Mouse (Mus musculus): Measurements from ENCODE around the gene Kif1a. TPM values are rescaled to one million over a fixed set of nuclear protein-coding genes. Genes with fewer than 3 reads are reported as not detected.

The Kif1a gene
- total RNA-seq (2021) = 100 to 1,000 TPM; 609 to 644 TPM
- long read RNA-seq, experiment 1, partial matches to known transcripts = 110 of 113 reads
- long read RNA-seq, experiment 1, other reads (novel, unspliced or antisense) = 3 of 113 reads
- long read RNA-seq, experiment 2, partial matches to known transcripts = 50 of 111 reads
- long read RNA-seq, experiment 2, other reads (novel, unspliced or antisense) = 61 of 111 reads

DNA sequence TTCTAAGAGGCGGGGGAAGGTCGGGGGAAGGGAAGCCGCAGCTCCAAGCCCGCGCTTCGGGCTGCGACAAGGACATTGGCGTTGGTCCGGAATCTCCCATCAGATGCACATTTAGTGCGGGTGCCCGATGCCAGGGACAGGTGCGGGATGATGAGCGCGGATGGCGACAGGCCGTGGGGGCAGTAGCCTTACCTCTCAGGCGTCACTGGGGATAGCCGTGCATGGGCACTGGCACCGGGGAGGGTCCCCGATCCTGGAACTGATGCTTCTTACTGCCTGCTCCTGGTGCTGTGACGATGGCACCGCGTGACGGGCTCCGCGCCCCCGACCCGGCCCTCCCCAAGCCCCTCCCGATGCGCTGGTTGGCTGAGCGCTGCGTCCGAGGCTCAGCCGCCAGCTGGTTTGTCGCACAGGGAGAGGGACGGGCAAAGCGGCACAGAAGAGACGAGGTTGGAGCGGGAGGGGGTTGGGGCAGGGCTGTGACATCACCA, at the start of gene Kif1a:
Gene Kif1a, minus strand, starts transcription at position 381 of the 491 bp plus-strand sequence.
- DNase-seq (ENCODE audit: low spot score in 2 of 2) = peak; percentile 90 to 96
- Histone ChIP-seq H3K4me3 (peak within 1 kb of the TSS; percentile 95), H3K27ac (peak within 1 kb of the TSS; percentile 97)
- no peak for TF ChIP-seq CTCF (conservative IDR thresholded peaks at IDR 0.05)

GRCm38 (mm10) chr1:93150907-93151661, 49.3 kb upstream of the Kif1a start:
- TF ChIP-seq CTCF (conservative IDR thresholded peaks at IDR 0.05) = no peak
- no peak for DNase-seq (ENCODE audit: low spot score in 2 of 2)
- Histone ChIP-seq H3K4me3 (no peak overlapping the region), H3K27ac (no peak overlapping the region)

DNA sequence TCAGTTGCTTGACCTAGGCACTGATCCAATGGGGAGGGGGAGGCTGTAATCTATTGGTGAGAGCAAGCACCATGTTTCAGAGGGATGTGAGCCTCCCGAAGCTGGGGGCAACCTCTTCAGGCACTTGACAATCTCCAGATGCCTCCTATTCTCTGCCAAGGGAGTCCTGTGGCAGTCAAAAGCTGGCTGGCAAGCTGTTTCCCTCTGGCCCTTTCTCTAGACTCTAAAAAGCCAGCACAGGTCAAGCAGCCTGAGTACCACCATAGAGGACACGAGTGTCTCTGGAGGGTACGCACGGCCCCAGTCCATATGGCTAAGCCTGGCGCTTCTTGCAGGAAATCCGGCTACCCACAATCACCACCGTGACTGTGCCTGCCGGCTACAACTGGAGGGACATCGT, 42.4 kb upstream of the Kif1a start:
- Histone ChIP-seq H3K4me3 (no peak overlapping the region), H3K27ac (no peak overlapping the region)
- DNase-seq (ENCODE audit: low spot score in 2 of 2) = no peak
- TF ChIP-seq CTCF (conservative IDR thresholded peaks at IDR 0.05) = no peak

DNA sequence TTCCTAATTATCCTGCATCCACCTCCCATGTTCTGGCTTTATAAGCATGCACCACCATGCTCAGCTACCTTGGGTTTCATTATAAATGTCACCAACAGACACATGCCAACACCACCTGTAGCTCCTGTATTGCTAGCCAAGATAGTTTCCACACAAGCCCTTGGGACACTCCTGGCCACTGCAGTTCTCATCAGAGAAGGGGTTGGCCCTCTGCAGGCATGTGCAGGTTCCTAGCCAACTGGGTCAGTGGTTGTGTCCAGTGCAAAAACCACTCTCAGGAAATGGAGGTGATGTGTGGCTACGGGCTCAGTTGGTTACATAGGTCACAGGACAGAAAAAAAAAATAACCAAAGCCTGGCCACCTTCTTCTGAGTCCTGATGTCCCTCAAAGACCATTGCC, 41.1 kb upstream of the Kif1a start:
- no peak overlapping the region for H3K27ac ChIP-seq
- no peak for DNase-seq (ENCODE audit: low spot score in 2 of 2)
- TF ChIP-seq CTCF (conservative IDR thresholded peaks at IDR 0.05) = no peak
- no peak overlapping the region for H3K4me3 ChIP-seq

DNA sequence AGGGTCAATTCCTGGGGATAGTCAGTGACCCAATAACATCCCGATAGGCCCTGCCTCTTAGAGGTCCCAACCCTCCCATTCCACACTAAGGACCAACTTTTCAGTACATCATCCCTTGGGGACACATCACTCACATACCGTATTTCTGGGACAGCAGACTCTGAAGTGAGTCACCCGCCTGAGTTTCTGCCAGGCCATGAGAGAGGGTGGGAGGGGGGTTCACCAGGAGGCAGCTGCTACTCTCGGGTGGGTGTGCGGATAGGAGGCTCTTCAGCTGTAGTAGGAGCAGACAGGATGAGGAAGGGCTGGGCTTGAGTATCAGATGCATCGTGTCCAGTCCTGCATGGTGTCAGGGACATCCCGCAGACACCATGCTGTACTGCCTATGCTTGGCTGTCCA, 38.0 kb upstream of the Kif1a start:
- peak; percentile 54 to 63 for DNase-seq (ENCODE audit: low spot score in 2 of 2)
- Histone ChIP-seq H3K27ac (no peak overlapping the region), H3K4me3 (no peak overlapping the region)
- TF ChIP-seq CTCF (conservative IDR thresholded peaks at IDR 0.05) = no peak

DNA sequence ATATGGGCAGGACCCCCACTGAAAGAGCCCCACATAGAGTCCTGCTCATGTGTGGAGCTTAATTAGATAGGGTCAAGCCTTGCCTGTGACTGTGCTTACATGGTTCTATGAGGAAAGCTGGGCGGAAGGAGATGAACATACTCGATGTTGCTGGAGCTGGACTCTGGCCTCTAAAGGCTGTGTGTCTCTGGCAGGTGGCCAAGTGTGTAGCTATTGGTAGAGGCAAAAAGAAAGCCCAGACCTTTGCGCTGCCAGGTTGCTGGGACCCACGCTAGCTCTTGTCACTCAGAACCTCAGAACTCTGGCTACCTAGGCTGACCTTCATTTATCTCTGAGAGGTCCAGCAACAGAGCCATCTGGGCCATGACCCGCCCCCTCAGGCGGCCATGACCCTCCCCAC, 36.8 kb upstream of the Kif1a start:
- TF ChIP-seq CTCF (conservative IDR thresholded peaks at IDR 0.05) = no peak
- no peak overlapping the region for H3K27ac ChIP-seq
- no peak for DNase-seq (ENCODE audit: low spot score in 2 of 2)
- no peak overlapping the region for H3K4me3 ChIP-seq

GRCm38 (mm10) chr1:93135036-93135526, 33.3 kb upstream of the Kif1a start, which contains the start of gene Agxt:
Gene Agxt, plus strand, starts transcription at chr1:93135240.
- H3K4me3 ChIP-seq = no peak within 1 kb of the TSS
- no peak for DNase-seq (ENCODE audit: low spot score in 2 of 2)
- TF ChIP-seq CTCF (conservative IDR thresholded peaks at IDR 0.05) = no peak
- H3K27ac ChIP-seq = no peak within 1 kb of the TSS

GRCm38 (mm10) chr1:93132676-93133075, 30.9 kb upstream of the Kif1a start:
- Histone ChIP-seq H3K27ac (no peak overlapping the region), H3K4me3 (no peak overlapping the region)
- no peak for TF ChIP-seq CTCF (conservative IDR thresholded peaks at IDR 0.05)
- DNase-seq (ENCODE audit: low spot score in 2 of 2) = no peak

- no peak overlapping the region for H3K4me3 ChIP-seq
Measured at GRCm38 (mm10) chr1:93130242-93130983, 28.7 kb upstream of the Kif1a start.

GRCm38 (mm10) chr1:93128710-93129349, 27.1 kb upstream of the Kif1a start:
- Histone ChIP-seq H3K4me3 (no peak overlapping the region), H3K27ac (no peak overlapping the region)
- peak; percentile 74 to 86 for DNase-seq (ENCODE audit: low spot score in 2 of 2)
- peak; percentile 94 for TF ChIP-seq CTCF (conservative IDR thresholded peaks at IDR 0.05)

More at GRCm38 (mm10) chr1:93130242-93130983, 28.7 kb upstream of the Kif1a start:
- TF ChIP-seq CTCF (conservative IDR thresholded peaks at IDR 0.05) = no peak
- no peak for DNase-seq (ENCODE audit: low spot score in 2 of 2)
- no peak overlapping the region for H3K27ac ChIP-seq

DNA sequence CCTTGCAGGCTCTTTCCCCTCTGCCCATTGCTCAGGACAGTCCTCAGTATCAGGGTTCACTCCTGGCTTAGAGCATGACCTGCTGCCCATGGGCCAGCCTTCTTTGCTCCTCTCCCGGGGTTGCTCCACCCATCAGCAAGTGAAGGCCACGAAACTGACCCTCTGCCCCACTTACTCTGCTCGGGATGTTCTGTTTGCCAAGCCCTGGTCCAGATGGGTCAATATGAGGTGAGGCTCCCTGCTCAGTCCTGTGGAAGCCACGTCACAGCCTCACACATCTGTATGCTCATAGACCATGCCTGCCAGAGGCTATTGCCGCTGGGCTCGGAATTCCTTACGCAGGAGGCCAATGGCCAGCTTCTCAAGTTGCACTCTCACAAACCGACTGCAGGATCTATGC, 26.5 kb upstream of the Kif1a start:
- no peak overlapping the region for H3K27ac ChIP-seq
- DNase-seq (ENCODE audit: low spot score in 2 of 2) = no peak
- TF ChIP-seq CTCF (conservative IDR thresholded peaks at IDR 0.05) = no peak

GRCm38 (mm10) chr1:93125256-93125655, 23.5 kb upstream of the Kif1a start:
- DNase-seq (ENCODE audit: low spot score in 2 of 2) = no peak
- no peak overlapping the region for H3K27ac ChIP-seq
- peak; percentile 60 for TF ChIP-seq CTCF (conservative IDR thresholded peaks at IDR 0.05)
- H3K4me3 ChIP-seq = no peak overlapping the region

More for the DNA sequence above, 26.5 kb upstream of the Kif1a start:
- H3K4me3 ChIP-seq = no peak overlapping the region
